Mouse (Mus musculus) adrenal gland, postnatal 14 days (tissue): ENCODE measurements around the gene 4931414P19Rik. TPM values are rescaled to one million over a fixed set of nuclear protein-coding genes. Genes with fewer than 3 reads are reported as not detected.

ENCODE experiments used
- DNase-seq: peaks from one replicate; pipeline ENCODE4 v3.0.0; 2021; ENCODE audit warnings: mixed read lengths
- total RNA-seq: library from RNA; stranded (reverse); gene quantifications from 2 replicates; pipeline ENCODE4 v1.2.3, GENCODE M21; 2021

Gene 4931414P19Rik
- total RNA-seq, 1 experiment from 2014 or later = 6.2 TPM

- DNase-seq = peak; percentile 86
Measured at GRCm38 (mm10) chr14:54583681-54584338, 22.0 kb downstream of the 4931414P19Rik start.

- DNase-seq = no peak
Measured at GRCm38 (mm10) chr14:54582536-54582935, 23.3 kb downstream of the 4931414P19Rik start.

GRCm38 (mm10) chr14:54579638-54580037, 26.2 kb downstream of the 4931414P19Rik start:
- DNase-seq = no peak

GRCm38 (mm10) chr14:54578063-54578462, 27.7 kb downstream of the 4931414P19Rik start:
- DNase-seq = peak; percentile 59

GRCm38 (mm10) chr14:54577089-54577982, 28.5 kb downstream of the 4931414P19Rik start, which contains the start of gene Ajuba:
TSS of gene Ajuba (minus strand) at chr14:54577558.
- DNase-seq = peak; percentile 93

GRCm38 (mm10) chr14:54576241-54577088, 29.3 kb downstream of the 4931414P19Rik start:
- peak; percentile 58 for DNase-seq

GRCm38 (mm10) chr14:54575631-54576030, 30.2 kb downstream of the 4931414P19Rik start:
- DNase-seq = peak; percentile 86

GRCm38 (mm10) chr14:54575031-54575430, 30.8 kb downstream of the 4931414P19Rik start:
- DNase-seq = no peak

- DNase-seq = no peak
Measured at GRCm38 (mm10) chr14:54574253-54574652, 31.5 kb downstream of the 4931414P19Rik start.

GRCm38 (mm10) chr14:54572790-54573736, 32.7 kb downstream of the 4931414P19Rik start:
- DNase-seq = peak; percentile 77

GRCm38 (mm10) chr14:54572122-54572521, 33.7 kb downstream of the 4931414P19Rik start:
- DNase-seq = no peak

- no peak for DNase-seq
Measured at GRCm38 (mm10) chr14:54569451-54570392, 36.1 kb downstream of the 4931414P19Rik start.

GRCm38 (mm10) chr14:54568694-54569414, 36.9 kb downstream of the 4931414P19Rik start:
- peak; percentile 86 for DNase-seq

- no peak for DNase-seq
Measured at GRCm38 (mm10) chr14:54560527-54561242, 45.1 kb downstream of the 4931414P19Rik start.

GRCm38 (mm10) chr14:54557330-54557729, 48.5 kb downstream of the 4931414P19Rik start:
- DNase-seq = no peak

GRCm38 (mm10) chr14:54553975-54554769, 51.6 kb downstream of the 4931414P19Rik start, which contains the start of gene Haus4:
TSS of gene Haus4 (minus strand) at chr14:54554616.
- peak; percentile 93 for DNase-seq

GRCm38 (mm10) chr14:54553454-54553974, 52.3 kb downstream of the 4931414P19Rik start:
- DNase-seq = peak; percentile 40
